Mouse (Mus musculus) liver (tissue): ENCODE results near the gene Vmn1r200.
"Not testable (repeated sequence)": the region's sequence is repeated elsewhere in the genome, so short reads cannot be mapped to it uniquely, and the experiment has no call there.

Source experiments
- DNase-seq: peaks from one replicate; pipeline ENCODE4 v3.0.0-alpha.2; 2020; ENCODE audit warnings: mixed read lengths

Vmn1r200 gene

GRCm38 (mm10) chr13:22390073-22390472, at the start of gene Vmn1r200:
TSS of gene Vmn1r200 (plus strand) at chr13:22390373.
- DNase-seq: no peak

- DNase-seq: no peak
Measured at GRCm38 (mm10) chr13:22350064-22350463, 40.1 kb upstream of the Vmn1r200 start, which contains the start of gene Vmn1r198. TSS of gene Vmn1r198 (plus strand) at chr13:22350364.

- no peak for DNase-seq
Measured at GRCm38 (mm10) chr13:22350813-22351212, 39.4 kb upstream of the Vmn1r200 start.

GRCm38 (mm10) chr13:22379518-22379917, 10.7 kb upstream of the Vmn1r200 start, which contains the start of gene Vmn1r199:
TSS of gene Vmn1r199 (plus strand) at chr13:22379818.
- no peak for DNase-seq

GRCm38 (mm10) chr13:22381128-22381527, 9.0 kb upstream of the Vmn1r200 start:
- DNase-seq: not testable (repeated sequence)

GRCm38 (mm10) chr13:22383401-22383800, 6.8 kb upstream of the Vmn1r200 start:
- DNase-seq: no peak

- no peak for DNase-seq
Measured at GRCm38 (mm10) chr13:22387050-22387449, 3.1 kb upstream of the Vmn1r200 start.

GRCm38 (mm10) chr13:22402978-22403377, 12.8 kb downstream of the Vmn1r200 start:
- no peak for DNase-seq
